Mouse (Mus musculus) lung, postnatal 0 days (tissue): ENCODE measurements at regions not wholly inside any gene's neighbourhood (a gene's known extent, or its start where the extent isn't known, plus 50 kb on each side); places are given as distances from the start of the nearest gene placed in this dataset.
"Not testable (repeated sequence)": the region's sequence is repeated elsewhere in the genome, so short reads cannot be mapped to it uniquely, and the experiment has no call there.

Experiments
- ATAC-seq: fragments of 200-750 bp; cut with Nextera tagmentation; 2 replicates; pipeline ENCODE4 v1.8.0; 2017; ENCODE audit warnings: moderate library complexity
- DNase-seq: peaks from one replicate; pipeline ENCODE4 v3.0.0-alpha.2; 2016; ENCODE audit warnings: low spot score
- H3K27ac ChIP-seq: fragments of 300-500 bp; sonication (generic); 2 replicates; pipeline ENCODE4 v1.5.1; 2014; ENCODE audit warnings: antibody characterized with exemption, mild to moderate bottlenecking, low read length, mixed read lengths
- H3K27me3 ChIP-seq: fragments of 300-500 bp; sonication (generic); replicated peaks from 2 replicates; pipeline ENCODE4 v1.6.1; 2014; ENCODE audit warnings: low read length, mixed read lengths; ENCODE audit not compliant: insufficient read depth
- H3K36me3 ChIP-seq: fragments of 300-500 bp; sonication (generic); 2 replicates; pipeline ENCODE4 v1.6.1; 2014; ENCODE audit warnings: low read length, mixed read lengths; ENCODE audit not compliant: insufficient read depth
- H3K4me1 ChIP-seq: fragments of 300-500 bp; sonication (generic); 2 replicates; pipeline ENCODE4 v1.6.1; 2014; ENCODE audit warnings: antibody characterized with exemption, low read depth, low read length, mixed read lengths; ENCODE audit not compliant: insufficient read depth
- H3K4me2 ChIP-seq: fragments of 300-500 bp; sonication (generic); replicated peaks from 2 replicates; pipeline ENCODE4 v1.6.1; 2014; ENCODE audit warnings: low read depth, mild to moderate bottlenecking, low read length, moderate library complexity, mixed read lengths
- H3K4me3 ChIP-seq: fragments of 300-500 bp; sonication (generic); 2 replicates; pipeline ENCODE4 v1.5.1; 2014; ENCODE audit warnings: low read depth, low read length
- H3K9ac ChIP-seq: fragments of 300-500 bp; sonication (generic); replicated peaks from 2 replicates; pipeline ENCODE4 v1.6.1; 2014; ENCODE audit warnings: low read depth, mild to moderate bottlenecking
- H3K9me3 ChIP-seq: fragments of 300-500 bp; sonication (generic); 2 replicates; pipeline ENCODE4 v1.6.1; 2016; ENCODE audit warnings: low read length, mixed read lengths
- CTCF ChIP-seq: IDR thresholded peaks from 2 replicates; pipeline ENCODE4 v1.5.1; 2016; ENCODE audit warnings: antibody characterized with exemption, mild to moderate bottlenecking
- EP300 ChIP-seq: IDR thresholded peaks from 2 replicates; pipeline ENCODE4 v1.6.1; 2016; ENCODE audit warnings: antibody characterized with exemption, mild to moderate bottlenecking, control low read depth
- WGBS: fragments of 180-500 bp; shearing (Covaris S2); extraction: QIAGEN DNeasy Blood & Tissue Kit; methylation state at CpG from one replicate; pipeline ENCODE4 v1.1.7; 2014; 5-methylcytosine and 5-hydroxymethylcytosine counted together

GRCm38 (mm10) chr3:40408921-40409488 lies 122.1 kb upstream of the Intu start:
- H3K4me3 ChIP-seq = no peak overlapping the region
- TF ChIP-seq CTCF = no peak
- no peak for TF ChIP-seq EP300
- peak; percentile 77 for ATAC-seq

GRCm38 (mm10) chr3:40410749-40411310 lies 120.3 kb upstream of the Intu start:
- Histone ChIP-seq H3K27ac (no peak overlapping the region), H3K36me3 (no peaks in the 10 kb centered on the region), H3K4me2 (no peak overlapping the region), H3K4me3 (no peak overlapping the region), H3K9me3 (no peaks in the 10 kb centered on the region), H3K4me1 (no peaks in the 10 kb centered on the region), H3K27me3 (no peaks in the 10 kb centered on the region), H3K9ac (no peak overlapping the region)
- ATAC-seq (peak; percentile 40; the same call in 1 of the 2 replicates), DNase-seq (peak; percentile 34)
- 51% methylated on average over 4 of the region's 4 CpGs for WGBS
- TF ChIP-seq CTCF (no peak), EP300 (peak; percentile 20; the same call in 1 of the 2 replicates)

More at GRCm38 (mm10) chr3:40408921-40409488, 122.1 kb upstream of the Intu start:
- Histone ChIP-seq H3K27me3 (no peaks in the 10 kb centered on the region), H3K4me1 (no peaks in the 10 kb centered on the region), H3K4me2 (no peak overlapping the region), H3K36me3 (no peaks in the 10 kb centered on the region), H3K27ac (no peak overlapping the region), H3K9me3 (no peaks in the 10 kb centered on the region), H3K9ac (no peak overlapping the region)
- peak; percentile 58 for DNase-seq
- WGBS = 44% methylated on average over 5 of the region's 5 CpGs

- not testable (repeated sequence) for H3K36me3 ChIP-seq, H3K9ac ChIP-seq, DNase-seq, H3K4me3 ChIP-seq, H3K9me3 ChIP-seq, H3K4me2 ChIP-seq, H3K27ac ChIP-seq, H3K4me1 ChIP-seq, H3K27me3 ChIP-seq, ATAC-seq
- 52% methylated on average over 16 of the region's 18 CpGs for WGBS
Observed at GRCm38 (mm10) chr3:40425183-40425844, 105.8 kb upstream of the Intu start.

- no peak for TF ChIP-seq EP300
- no peak for TF ChIP-seq CTCF
- no peak overlapping the region for H3K4me2 ChIP-seq
- H3K27ac ChIP-seq = no peak overlapping the region
- no peaks in the 10 kb centered on the region for H3K27me3 ChIP-seq
- no peaks in the 10 kb centered on the region for H3K9me3 ChIP-seq
- DNase-seq (no peak), ATAC-seq (no peak)
- H3K36me3 ChIP-seq = no peaks in the 10 kb centered on the region
- H3K4me3 ChIP-seq = no peak overlapping the region
- WGBS = 58% methylated on average over 4 of the region's 4 CpGs
- H3K4me1 ChIP-seq = no peaks in the 10 kb centered on the region
- H3K9ac ChIP-seq = no peak overlapping the region
Observed at GRCm38 (mm10) chr3:40426070-40426469, 105.0 kb upstream of the Intu start.

GRCm38 (mm10) chr3:40428021-40428420 lies 103.1 kb upstream of the Intu start:
- Histone ChIP-seq H3K4me3 (no peak overlapping the region), H3K9ac (no peak overlapping the region), H3K4me2 (no peak overlapping the region), H3K36me3 (no peaks in the 10 kb centered on the region), H3K9me3 (no peaks in the 10 kb centered on the region), H3K27ac (no peak overlapping the region), H3K4me1 (no peaks in the 10 kb centered on the region), H3K27me3 (no peaks in the 10 kb centered on the region)
- DNase-seq (no peak), ATAC-seq (no peak)
- WGBS = 57% methylated on average over 5 of the region's 5 CpGs
- TF ChIP-seq EP300 = no peak
- TF ChIP-seq CTCF = no peak

GRCm38 (mm10) chr3:40438251-40438650 lies 92.8 kb upstream of the Intu start:
- Histone ChIP-seq H3K27ac (no peak overlapping the region), H3K9me3 (no peaks in the 10 kb centered on the region), H3K27me3 (no peaks in the 10 kb centered on the region), H3K4me3 (no peak overlapping the region), H3K4me2 (no peak overlapping the region), H3K9ac (no peak overlapping the region), H3K36me3 (no peaks in the 10 kb centered on the region), H3K4me1 (no peaks in the 10 kb centered on the region)
- TF ChIP-seq EP300 (no peak), CTCF (no peak)
- no peak for ATAC-seq
- 82% methylated on average over 4 of the region's 4 CpGs for WGBS
- no peak for DNase-seq
